Mouse (Mus musculus) forebrain, embryonic 16.5 days (tissue): Measurements from ENCODE around the gene Acd. TPM values are rescaled to one million over a fixed set of nuclear protein-coding genes. Genes with fewer than 3 reads are reported as not detected.

Experiments used
- ATAC-seq: fragments of 200-750 bp; cut with Nextera tagmentation; 2 replicates; pipeline ENCODE4 v1.8.0; 2017; ENCODE audit warnings: mild to moderate bottlenecking, moderate library complexity
- H3K27ac ChIP-seq: fragments of 300-500 bp; sonication (generic); 2 replicates; pipeline ENCODE4 v1.5.1; 2014; ENCODE audit warnings: low read length, control low read depth
- H3K27me3 ChIP-seq: fragments of 300-500 bp; sonication (generic); replicated peaks from 2 replicates; pipeline ENCODE4 v1.6.1; 2014; ENCODE audit warnings: low read length; ENCODE audit not compliant: control insufficient read depth, insufficient read depth
- H3K36me3 ChIP-seq: fragments of 300-500 bp; sonication (generic); 2 replicates; pipeline ENCODE4 v1.6.1; 2014; ENCODE audit not compliant: control insufficient read depth, insufficient read depth
- H3K4me1 ChIP-seq: fragments of 300-500 bp; sonication (generic); replicated peaks from 2 replicates; pipeline ENCODE4 v1.6.1; 2014; ENCODE audit warnings: low read length; ENCODE audit not compliant: control insufficient read depth, insufficient read depth
- H3K4me2 ChIP-seq: fragments of 300-500 bp; sonication (generic); 2 replicates; pipeline ENCODE4 v1.6.1; 2014; ENCODE audit warnings: mild to moderate bottlenecking, low read length, control low read depth
- H3K4me3 ChIP-seq: fragments of 300-500 bp; sonication (generic); replicated peaks from 2 replicates; pipeline ENCODE4 v1.5.1; 2014; ENCODE audit warnings: mild to moderate bottlenecking, low read length, control low read depth
- H3K9ac ChIP-seq: fragments of 300-500 bp; sonication (generic); replicated peaks from 2 replicates; pipeline ENCODE4 v1.6.1; 2014; ENCODE audit warnings: low read depth, low read length, control low read depth
- H3K9me3 ChIP-seq: fragments of 300-500 bp; sonication (generic); 2 replicates; pipeline ENCODE4 v1.6.1; 2016; ENCODE audit warnings: low read length; ENCODE audit not compliant: control insufficient read depth
- WGBS: fragments of 180-500 bp; shearing (Covaris S2); extraction: QIAGEN DNeasy Blood & Tissue Kit; methylation state at CpG from one replicate; pipeline ENCODE4 v1.1.7; 2014; 5-methylcytosine and 5-hydroxymethylcytosine counted together
- polyA plus RNA-seq: library from polyadenylated mRNA; unstranded; fragments of >200 nt; fragmentation: Nextera tagmentation; extraction: Ambion mirVana; gene quantifications from 2 replicates; pipeline ENCODE4 v1.2.1, GENCODE M21; 2015

Gene Acd
- polyA plus RNA-seq = 105 and 106 TPM in 2 replicates

- under 1% methylated on average over 60 of the region's 60 CpGs for WGBS
- peak; percentile 84 for ATAC-seq
- Histone ChIP-seq H3K9me3 (no peaks in the 10 kb centered on the region), H3K4me3 (peak within 1 kb of the TSS; percentile 74), H3K4me2 (peak within 1 kb of the TSS; percentile 95), H3K36me3 (peaks cover 9% of the 10 kb centered on the region; the same call in 1 of the 2 replicates), H3K27me3 (no peaks in the 10 kb centered on the region), H3K9ac (peak within 1 kb of the TSS; percentile 73), H3K27ac (peak within 1 kb of the TSS; percentile 97), H3K4me1 (peaks cover 23% of the 10 kb centered on the region)
These were observed at the start of gene Acd, which contains the start of gene Pard6a for GRCm38 (mm10) chr8:105700966-105701824. TSS of gene Acd (minus strand) at chr8:105701102. TSS of gene Pard6a (plus strand) at chr8:105701148.

GRCm38 (mm10) chr8:105750606-105751005 is 49.7 kb upstream of the Acd start:
- no peaks in the 10 kb centered on the region for H3K36me3 ChIP-seq
- peak; percentile 81 for ATAC-seq
- H3K9ac ChIP-seq = no peak overlapping the region
- H3K9me3 ChIP-seq = no peaks in the 10 kb centered on the region
- WGBS = 6% methylated on average over 11 of the region's 11 CpGs
- H3K27me3 ChIP-seq = no peaks in the 10 kb centered on the region
- 0 out of 2 replicates have a peak overlapping the region, but pooled peaks have one; percentile 9 for H3K4me3 ChIP-seq
- H3K27ac ChIP-seq = peak overlapping the region; percentile 13; the same call in 1 of the 2 replicates
- H3K4me1 ChIP-seq = peaks cover 19% of the 10 kb centered on the region
- H3K4me2 ChIP-seq = peak overlapping the region; percentile 27

GRCm38 (mm10) chr8:105743301-105743700 is 42.4 kb upstream of the Acd start:
- ATAC-seq = no peak
- Histone ChIP-seq H3K9ac (no peak overlapping the region), H3K4me2 (no peak overlapping the region), H3K9me3 (no peaks in the 10 kb centered on the region), H3K4me3 (no peak overlapping the region), H3K27ac (no peak overlapping the region), H3K36me3 (no peaks in the 10 kb centered on the region), H3K27me3 (no peaks in the 10 kb centered on the region), H3K4me1 (no peaks in the 10 kb centered on the region)
- WGBS = 90% methylated on average over 4 of the region's 4 CpGs

GRCm38 (mm10) chr8:105739216-105739615 is 38.3 kb upstream of the Acd start:
- Histone ChIP-seq H3K4me3 (no peak overlapping the region), H3K36me3 (no peaks in the 10 kb centered on the region), H3K4me2 (no peak overlapping the region), H3K9ac (no peak overlapping the region), H3K9me3 (no peaks in the 10 kb centered on the region), H3K27me3 (no peaks in the 10 kb centered on the region), H3K4me1 (no peaks in the 10 kb centered on the region), H3K27ac (no peak overlapping the region)
- ATAC-seq = no peak
- WGBS = 94% methylated on average over 5 of the region's 5 CpGs

- no peak overlapping the region for H3K4me3 ChIP-seq
- no peaks in the 10 kb centered on the region for H3K4me1 ChIP-seq
- H3K27me3 ChIP-seq = no peaks in the 10 kb centered on the region
- H3K4me2 ChIP-seq = no peak overlapping the region
- H3K9me3 ChIP-seq = no peaks in the 10 kb centered on the region
- H3K36me3 ChIP-seq = peaks cover 5% of the 10 kb centered on the region; the same call in 1 of the 2 replicates
- no peak for ATAC-seq
- 94% methylated on average over 5 of the region's 5 CpGs for WGBS
- no peak overlapping the region for H3K9ac ChIP-seq
- no peak overlapping the region for H3K27ac ChIP-seq
These were observed 31.3 kb upstream of the Acd start for GRCm38 (mm10) chr8:105732186-105732585.

GRCm38 (mm10) chr8:105727397-105728124 is 26.7 kb upstream of the Acd start:
- no peak for ATAC-seq
- Histone ChIP-seq H3K9me3 (no peaks in the 10 kb centered on the region), H3K36me3 (peaks cover 21% of the 10 kb centered on the region), H3K4me3 (no peak overlapping the region), H3K9ac (no peak overlapping the region), H3K4me2 (no peak overlapping the region), H3K27ac (no peak overlapping the region), H3K27me3 (no peaks in the 10 kb centered on the region), H3K4me1 (no peaks in the 10 kb centered on the region)
- 91% methylated on average over 18 of the region's 18 CpGs for WGBS

GRCm38 (mm10) chr8:105725726-105726125 is 24.8 kb upstream of the Acd start:
- no peak overlapping the region for H3K4me3 ChIP-seq
- no peak for ATAC-seq
- H3K4me1 ChIP-seq = no peaks in the 10 kb centered on the region
- no peak overlapping the region for H3K4me2 ChIP-seq
- no peak overlapping the region for H3K9ac ChIP-seq
- no peak overlapping the region for H3K27ac ChIP-seq
- no peaks in the 10 kb centered on the region for H3K9me3 ChIP-seq
- peaks cover 19% of the 10 kb centered on the region for H3K36me3 ChIP-seq
- WGBS = 81% methylated on average over 5 of the region's 5 CpGs
- H3K27me3 ChIP-seq = no peaks in the 10 kb centered on the region

- ATAC-seq = no peak
- Histone ChIP-seq H3K4me1 (no peaks in the 10 kb centered on the region), H3K36me3 (peaks cover 19% of the 10 kb centered on the region), H3K27ac (no peak overlapping the region), H3K9ac (no peak overlapping the region), H3K9me3 (no peaks in the 10 kb centered on the region), H3K4me3 (no peak overlapping the region), H3K4me2 (no peak overlapping the region), H3K27me3 (no peaks in the 10 kb centered on the region)
- 95% methylated on average over 9 of the region's 9 CpGs for WGBS
These were observed 22.0 kb upstream of the Acd start for GRCm38 (mm10) chr8:105722861-105723260.

GRCm38 (mm10) chr8:105719637-105720036 is 18.7 kb upstream of the Acd start:
- H3K27ac ChIP-seq = no peak overlapping the region
- WGBS = 86% methylated on average over 4 of the region's 4 CpGs

More at GRCm38 (mm10) chr8:105719637-105720036, 18.7 kb upstream of the Acd start:
- Histone ChIP-seq H3K36me3 (peaks cover 18% of the 10 kb centered on the region), H3K27me3 (no peaks in the 10 kb centered on the region), H3K4me3 (no peak overlapping the region), H3K4me1 (no peaks in the 10 kb centered on the region), H3K9ac (no peak overlapping the region), H3K9me3 (no peaks in the 10 kb centered on the region), H3K4me2 (no peak overlapping the region)
- ATAC-seq = no peak
